Mouse (Mus musculus) hindbrain, embryonic 11.5 days (tissue): Measurements from ENCODE around the gene Tubb1. TPM values are rescaled to one million over a fixed set of nuclear protein-coding genes. Genes with fewer than 3 reads are reported as not detected.
A peak's percentile ranks its signal among the peaks of the same experiment; 100 is the strongest.

Source experiments
- ATAC-seq: fragments of 200-750 bp; cut with Nextera tagmentation; 2 replicates; pipeline ENCODE4 v1.8.0; 2017; ENCODE audit warnings: mild to moderate bottlenecking, moderate TSS enrichment, moderate library complexity; ENCODE audit not compliant: low FRiP score
- DNase-seq: peaks from one replicate; pipeline ENCODE4 v3.0.0-alpha.2; 2015; ENCODE audit warnings: low spot score
- H3K27ac ChIP-seq: fragments of 300-500 bp; sonication (generic); 2 replicates; pipeline ENCODE4 v1.5.1; 2014; ENCODE audit warnings: mild to moderate bottlenecking, low read depth, low read length
- H3K27me3 ChIP-seq: fragments of 300-500 bp; sonication (generic); 2 replicates; pipeline ENCODE4 v1.6.1; 2014; ENCODE audit warnings: mild to moderate bottlenecking, low read length, moderate library complexity, mixed read lengths; ENCODE audit not compliant: control insufficient read depth, insufficient read depth
- H3K36me3 ChIP-seq: fragments of 300-500 bp; sonication (generic); 2 replicates; pipeline ENCODE4 v1.6.1; 2014; ENCODE audit warnings: mild to moderate bottlenecking, low read length, moderate library complexity, mixed read lengths; ENCODE audit not compliant: control insufficient read depth, insufficient read depth
- H3K4me1 ChIP-seq: fragments of 300-500 bp; sonication (generic); replicated peaks from 2 replicates; pipeline ENCODE4 v1.6.1; 2014; ENCODE audit warnings: low read length, mixed read lengths; ENCODE audit not compliant: control insufficient read depth, insufficient read depth
- H3K4me2 ChIP-seq: fragments of 300-500 bp; sonication (generic); replicated peaks from 2 replicates; pipeline ENCODE4 v1.6.1; 2014; ENCODE audit warnings: mild to moderate bottlenecking, low read depth, low read length
- H3K4me3 ChIP-seq: fragments of 300-500 bp; sonication (generic); 2 replicates; pipeline ENCODE4 v1.5.1; 2014; ENCODE audit warnings: low read depth, low read length
- H3K9ac ChIP-seq: fragments of 300-500 bp; sonication (generic); 2 replicates; pipeline ENCODE4 v1.6.1; 2014; ENCODE audit warnings: low read depth, low read length
- H3K9me3 ChIP-seq: fragments of 300-500 bp; sonication (generic); 2 replicates; pipeline ENCODE4 v1.6.1; 2016; ENCODE audit warnings: low read length; ENCODE audit not compliant: control insufficient read depth
- WGBS: fragments of 180-500 bp; shearing (Covaris S2); extraction: QIAGEN DNeasy Blood & Tissue Kit; methylation state at CpG from one replicate; pipeline ENCODE4 v1.1.7; 2014; 5-methylcytosine and 5-hydroxymethylcytosine counted together
- polyA plus RNA-seq: library from polyadenylated mRNA; unstranded; fragments of >200 nt; fragmentation: Nextera tagmentation; extraction: Ambion mirVana; gene quantifications from 2 replicates; pipeline ENCODE4 v1.2.1, GENCODE M21; 2014

The Tubb1 gene
- polyA plus RNA-seq, 1 experiment from 2014 or later: 5.3 TPM

DNA sequence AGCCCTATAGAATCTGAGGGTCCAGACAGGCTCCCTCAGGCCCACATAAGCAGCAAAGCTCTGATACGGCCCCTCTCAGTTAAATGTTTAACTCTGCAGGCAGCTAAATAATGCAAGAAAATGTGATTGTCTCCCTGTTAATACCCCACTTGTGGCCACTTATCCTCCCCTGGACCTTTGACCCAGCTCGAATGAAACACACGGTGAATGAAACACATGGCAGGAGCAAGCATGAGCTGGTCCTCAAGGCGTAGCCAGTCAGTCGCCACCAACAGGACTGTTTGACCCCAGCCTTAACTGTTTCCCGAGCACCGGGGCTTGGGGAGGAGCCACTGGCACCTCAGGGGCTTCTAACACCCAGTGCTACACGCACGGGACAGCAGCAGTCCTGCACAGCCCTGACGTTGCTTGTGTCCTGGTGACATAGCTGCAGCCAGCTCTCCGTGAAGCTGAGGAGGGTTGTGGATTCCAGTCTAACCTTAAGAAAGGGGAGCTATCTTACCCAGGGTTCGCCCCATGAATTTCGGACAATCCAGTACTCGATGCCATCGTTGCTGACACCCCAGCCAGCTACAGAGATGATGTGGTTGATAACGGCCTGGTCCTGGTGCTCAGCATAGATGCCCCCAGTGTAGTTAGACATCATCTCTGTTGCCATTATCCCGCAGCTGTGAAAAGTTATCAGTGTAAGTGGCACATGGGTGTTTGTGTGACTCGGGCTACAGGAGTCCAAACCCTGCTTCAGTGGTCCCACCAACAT, 22.2 kb upstream of the Tubb1 start:
- Histone ChIP-seq H3K27me3 (no peaks in the 10 kb centered on the region), H3K4me1 (no peaks in the 10 kb centered on the region), H3K9me3 (no peaks in the 10 kb centered on the region), H3K27ac (no peak overlapping the region), H3K36me3 (peaks cover 20% of the 10 kb centered on the region; the same call in 1 of the 2 replicates), H3K4me2 (no peak overlapping the region), H3K9ac (no peak overlapping the region), H3K4me3 (no peak overlapping the region)
- WGBS: 81% methylated on average over 18 of the region's 18 CpGs
- no peak for DNase-seq
- ATAC-seq: no peak

DNA sequence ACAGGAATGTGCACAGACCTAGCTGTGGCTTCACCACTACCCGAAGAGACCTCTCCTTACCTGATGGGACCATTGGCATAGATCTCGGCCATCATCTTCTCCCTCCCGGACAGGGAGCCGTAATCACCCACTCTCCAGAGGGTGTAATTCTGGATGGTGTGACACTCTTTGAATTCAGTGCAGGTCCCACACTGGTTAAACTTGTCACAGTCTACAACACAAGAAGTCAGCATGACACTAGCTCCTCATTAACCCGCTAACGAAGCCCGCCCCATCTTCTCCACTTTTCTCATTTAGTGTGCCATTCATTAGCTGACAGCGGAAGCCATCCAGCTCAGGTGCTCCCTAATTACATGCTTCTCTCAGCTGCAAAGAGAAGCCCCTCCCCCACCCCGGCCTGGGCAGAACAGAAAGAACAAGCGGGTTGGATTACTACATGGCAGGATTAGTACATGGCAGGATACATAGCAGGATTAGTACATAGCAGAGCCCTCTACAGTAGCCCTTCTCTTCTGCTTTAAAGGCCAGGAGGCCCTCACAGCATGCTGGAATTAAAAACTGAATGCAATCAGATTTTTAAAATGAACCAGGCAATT, 21.4 kb upstream of the Tubb1 start:
- H3K9me3 ChIP-seq: no peaks in the 10 kb centered on the region
- WGBS: 82% methylated on average over 10 of the region's 10 CpGs
- H3K4me3 ChIP-seq: no peak overlapping the region
- no peak overlapping the region for H3K4me2 ChIP-seq
- DNase-seq: no peak
- no peaks in the 10 kb centered on the region for H3K27me3 ChIP-seq
- no peak overlapping the region for H3K27ac ChIP-seq
- H3K9ac ChIP-seq: no peak overlapping the region
- H3K36me3 ChIP-seq: peaks cover 18% of the 10 kb centered on the region; the same call in 1 of the 2 replicates
- ATAC-seq: peak; percentile 27; the same call in 1 of the 2 replicates
- H3K4me1 ChIP-seq: no peaks in the 10 kb centered on the region

DNA sequence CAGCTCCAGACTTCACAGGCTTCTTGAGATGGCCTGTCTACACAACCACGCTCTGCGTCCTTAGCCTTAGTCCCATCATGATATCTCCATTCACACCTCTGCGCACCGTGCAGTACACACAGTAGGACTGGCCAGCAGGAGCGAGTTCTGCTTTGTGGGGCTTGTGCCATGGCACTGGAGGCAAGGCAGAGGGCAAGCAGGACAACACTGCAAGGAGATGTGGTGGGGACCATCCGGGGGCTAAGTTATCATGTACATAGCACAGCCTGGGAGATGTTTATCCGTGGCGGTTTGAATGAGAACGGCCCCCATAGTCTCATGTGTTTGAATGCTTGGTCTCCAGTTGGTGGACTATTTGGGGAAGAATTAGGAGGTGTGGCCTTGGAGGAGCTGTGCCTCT, 15.6 kb upstream of the Tubb1 start:
- Histone ChIP-seq H3K36me3 (no peaks in the 10 kb centered on the region), H3K9me3 (no peaks in the 10 kb centered on the region), H3K27ac (no peak overlapping the region), H3K9ac (no peak overlapping the region), H3K27me3 (no peaks in the 10 kb centered on the region), H3K4me2 (no peak overlapping the region), H3K4me3 (no peak overlapping the region), H3K4me1 (no peaks in the 10 kb centered on the region)
- ATAC-seq: no peak
- DNase-seq: no peak
- WGBS: 96% methylated on average over 9 of the region's 9 CpGs

DNA sequence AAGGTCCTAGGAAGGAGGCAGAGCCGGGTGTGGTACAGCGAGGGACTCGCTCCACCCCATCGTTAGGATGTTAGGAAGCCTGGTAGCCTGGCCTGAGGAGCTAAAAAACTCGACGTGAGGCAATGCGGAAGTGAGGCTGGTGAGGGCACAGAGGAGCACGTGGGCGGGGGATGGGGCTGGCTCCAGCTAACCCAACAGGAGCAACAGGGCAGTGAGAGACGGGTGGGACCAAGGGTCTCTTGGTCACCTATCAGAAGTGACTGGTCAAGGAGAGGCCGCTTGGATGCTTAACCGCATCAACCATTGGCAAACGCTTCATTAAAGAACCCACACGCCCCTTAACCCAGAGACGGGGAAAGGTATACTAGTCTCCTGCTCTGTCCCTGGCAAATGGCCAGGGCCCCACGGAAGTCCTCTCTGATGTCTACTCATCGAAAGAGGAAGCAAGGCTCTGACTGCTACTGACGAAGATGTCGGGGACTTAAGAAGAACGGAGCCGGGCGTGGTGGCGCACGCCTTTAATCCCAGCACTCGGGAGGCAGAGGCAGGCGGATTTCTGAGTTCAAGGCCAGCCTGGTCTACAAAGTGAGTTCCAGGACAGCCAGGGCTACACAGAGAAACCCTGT, 14.3 kb upstream of the Tubb1 start:
- H3K36me3 ChIP-seq: no peaks in the 10 kb centered on the region
- H3K4me3 ChIP-seq: no peak overlapping the region
- H3K9ac ChIP-seq: no peak overlapping the region
- DNase-seq (no peak), ATAC-seq (no peak)
- H3K4me1 ChIP-seq: no peaks in the 10 kb centered on the region
- no peak overlapping the region for H3K4me2 ChIP-seq
- no peaks in the 10 kb centered on the region for H3K27me3 ChIP-seq
- H3K27ac ChIP-seq: no peak overlapping the region
- H3K9me3 ChIP-seq: no peaks in the 10 kb centered on the region
- WGBS: 95% methylated on average over 26 of the region's 26 CpGs

DNA sequence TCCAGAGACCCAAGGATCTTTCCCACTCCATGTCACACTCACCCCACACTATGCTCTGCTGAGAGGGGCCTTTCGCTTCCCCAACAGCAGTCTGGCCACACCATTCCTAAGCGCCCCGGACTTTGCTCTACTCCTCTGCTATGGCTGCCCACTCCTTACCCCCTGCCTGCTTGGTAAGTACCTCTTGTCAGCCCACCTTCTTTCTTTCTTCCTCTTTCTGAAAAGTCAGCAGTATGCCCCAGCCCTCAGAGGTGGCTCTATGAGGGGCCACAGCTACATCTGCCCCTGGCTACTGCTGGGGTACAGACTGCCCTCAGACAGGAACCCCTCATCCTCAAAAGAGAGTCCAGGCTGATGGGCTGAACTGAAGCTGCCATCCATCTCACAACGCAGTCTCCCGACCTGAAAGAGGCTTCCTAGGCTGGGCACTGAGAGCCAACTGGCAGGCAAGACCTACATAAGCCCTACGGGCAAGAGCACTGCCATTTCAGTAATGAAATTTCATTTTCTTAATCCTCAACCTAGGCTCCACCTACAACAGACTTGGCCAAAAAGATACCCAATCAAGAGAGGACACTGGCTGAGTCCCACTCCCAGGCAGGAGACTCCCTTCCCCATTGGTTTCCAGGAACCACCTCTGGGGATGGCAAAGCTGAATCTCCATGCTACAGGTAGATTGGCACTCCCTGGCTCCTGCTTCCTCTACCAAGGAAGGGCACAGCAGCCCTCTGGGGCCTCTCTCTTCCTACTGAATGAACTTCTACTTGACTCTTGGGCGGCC, 13.4 kb upstream of the Tubb1 start:
- H3K4me3 ChIP-seq: no peak overlapping the region
- 95% methylated on average over 7 of the region's 7 CpGs for WGBS

DNA sequence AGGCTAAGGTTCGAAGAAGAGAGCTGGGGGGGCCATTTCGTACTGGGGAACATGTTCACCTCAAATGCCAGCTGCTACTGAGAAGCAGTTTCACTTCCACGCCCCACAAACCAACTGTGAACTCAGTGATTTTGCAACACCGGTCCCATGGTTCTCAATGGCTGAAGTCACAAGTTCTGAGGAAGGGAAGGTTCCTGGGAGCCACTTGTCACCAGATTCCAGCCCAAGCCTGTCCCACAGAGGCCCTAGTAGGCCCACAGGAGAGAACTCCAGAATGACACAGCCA, 12.9 kb upstream of the Tubb1 start:
- H3K4me1 ChIP-seq: no peaks in the 10 kb centered on the region
- no peaks in the 10 kb centered on the region for H3K36me3 ChIP-seq
- H3K4me2 ChIP-seq: peak overlapping the region; percentile 70; the same call in 1 of the 2 replicates
- no peak for DNase-seq
- WGBS: 97% methylated on average over 4 of the region's 4 CpGs
- H3K27ac ChIP-seq: no peak overlapping the region
- H3K9ac ChIP-seq: no peak overlapping the region; the same call in 1 of the 2 replicates
- H3K9me3 ChIP-seq: no peaks in the 10 kb centered on the region
- no peaks in the 10 kb centered on the region for H3K27me3 ChIP-seq
- no peak for ATAC-seq
- H3K4me3 ChIP-seq: no peak overlapping the region

More for the DNA sequence above, 13.4 kb upstream of the Tubb1 start:
- no peak for ATAC-seq
- no peaks in the 10 kb centered on the region for H3K4me1 ChIP-seq
- no peak overlapping the region for H3K27ac ChIP-seq
- H3K4me2 ChIP-seq: no peak overlapping the region
- no peaks in the 10 kb centered on the region for H3K27me3 ChIP-seq
- no peak for DNase-seq
- no peak overlapping the region for H3K9ac ChIP-seq
- no peaks in the 10 kb centered on the region for H3K9me3 ChIP-seq
- no peaks in the 10 kb centered on the region for H3K36me3 ChIP-seq

DNA sequence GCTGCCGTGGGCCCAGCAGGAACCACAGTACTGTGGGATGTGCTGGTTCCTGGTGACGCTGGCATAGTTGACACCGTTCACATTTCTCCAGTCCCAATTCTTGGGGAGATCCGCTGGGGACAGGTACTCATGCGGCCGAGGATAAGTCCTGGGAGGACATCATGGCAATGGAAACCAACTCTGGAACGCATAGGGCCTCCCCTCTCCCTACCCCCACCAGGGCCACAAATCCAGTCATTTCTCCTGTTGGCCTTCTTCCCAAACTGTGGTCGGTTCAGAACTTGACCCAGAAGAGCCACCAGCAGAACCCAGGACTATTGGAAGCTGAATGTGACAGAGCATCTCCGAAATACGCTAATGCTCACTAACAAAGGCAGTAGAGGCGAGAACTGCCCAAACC, 12.3 kb upstream of the Tubb1 start:
- Histone ChIP-seq H3K27ac (no peak overlapping the region), H3K4me1 (no peaks in the 10 kb centered on the region), H3K9me3 (no peaks in the 10 kb centered on the region), H3K4me2 (peak overlapping the region; percentile 70), H3K36me3 (no peaks in the 10 kb centered on the region), H3K27me3 (no peaks in the 10 kb centered on the region), H3K4me3 (peak overlapping the region; percentile 41), H3K9ac (peak overlapping the region; percentile 68)
- no peak for ATAC-seq
- DNase-seq: no peak
- 67% methylated on average over 11 of the region's 11 CpGs for WGBS

DNA sequence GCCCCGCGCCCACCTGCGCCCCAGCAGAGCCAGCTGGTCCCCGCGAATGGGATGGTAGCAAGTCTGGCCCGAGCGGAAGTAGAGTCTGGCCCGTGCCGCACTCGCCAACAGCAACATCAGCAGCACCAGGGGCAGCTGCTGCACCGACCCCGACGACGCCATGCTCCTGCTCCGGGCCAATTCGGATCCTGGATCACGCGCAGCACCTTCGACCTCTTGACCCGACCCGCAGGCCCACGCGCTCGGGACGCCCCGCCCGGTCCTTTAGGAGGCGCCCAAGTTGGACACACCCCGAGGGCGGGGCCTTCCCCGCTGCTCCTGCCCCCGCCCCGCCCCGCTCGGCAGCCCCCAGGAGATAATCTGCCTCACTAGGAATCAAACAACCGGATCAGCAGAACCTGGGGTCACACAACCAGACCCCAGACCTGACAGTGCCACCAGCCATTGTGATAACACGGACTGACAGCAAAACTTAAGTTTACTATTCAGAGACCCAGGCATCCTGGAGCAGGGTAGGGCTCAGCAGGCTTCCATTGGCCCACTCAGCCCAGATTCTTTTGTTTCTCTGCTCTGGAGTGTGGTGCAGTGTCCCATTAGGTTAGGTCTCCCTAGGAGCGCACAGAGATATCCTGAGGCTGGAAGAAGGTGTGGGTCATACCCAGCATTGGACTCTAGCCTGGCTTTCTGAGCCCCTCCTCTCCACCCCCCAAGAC, 11.6 kb upstream of the Tubb1 start, which contains the start of gene Ctsz:
TSS of gene Ctsz (minus strand) at position 303 of the 713 bp plus-strand sequence.
- WGBS: under 1% methylated on average over 38 of the region's 38 CpGs
- DNase-seq (peak; percentile 76), ATAC-seq (peak; percentile 87)
- Histone ChIP-seq H3K9ac (peak within 1 kb of the TSS; percentile 68), H3K27me3 (no peaks in the 10 kb centered on the region), H3K27ac (no peak within 1 kb of the TSS), H3K4me2 (peak within 1 kb of the TSS; percentile 70), H3K4me1 (no peaks in the 10 kb centered on the region), H3K4me3 (peak within 1 kb of the TSS; percentile 41), H3K36me3 (no peaks in the 10 kb centered on the region), H3K9me3 (no peaks in the 10 kb centered on the region)
